Mouse (Mus musculus) brown adipose tissue, adult 24 weeks (tissue): ENCODE measurements at regions not wholly inside any gene's neighbourhood (a gene's known extent, or its start where the extent isn't known, plus 50 kb on each side); places are given as distances from the start of the nearest gene placed in this dataset.

ENCODE experiments used
- H3K27ac ChIP-seq: fragments of 200-500 bp; replicated peaks from 2 replicates; pipeline ENCODE4 v1.5.1; 2012; ENCODE audit warnings: low read depth, mild to moderate bottlenecking, low read length
- H3K4me1 ChIP-seq: fragments of 200-500 bp; 2 replicates; pipeline ENCODE4 v1.6.1; 2012; ENCODE audit warnings: low read length, mixed read lengths; ENCODE audit not compliant: control insufficient read depth, insufficient read depth, insufficient read length
- H3K4me3 ChIP-seq: fragments of 200-500 bp; 2 replicates; pipeline ENCODE4 v1.5.1; 2012; ENCODE audit warnings: low read depth, mild to moderate bottlenecking, low read length, moderate library complexity; ENCODE audit not compliant: insufficient read depth

DNA sequence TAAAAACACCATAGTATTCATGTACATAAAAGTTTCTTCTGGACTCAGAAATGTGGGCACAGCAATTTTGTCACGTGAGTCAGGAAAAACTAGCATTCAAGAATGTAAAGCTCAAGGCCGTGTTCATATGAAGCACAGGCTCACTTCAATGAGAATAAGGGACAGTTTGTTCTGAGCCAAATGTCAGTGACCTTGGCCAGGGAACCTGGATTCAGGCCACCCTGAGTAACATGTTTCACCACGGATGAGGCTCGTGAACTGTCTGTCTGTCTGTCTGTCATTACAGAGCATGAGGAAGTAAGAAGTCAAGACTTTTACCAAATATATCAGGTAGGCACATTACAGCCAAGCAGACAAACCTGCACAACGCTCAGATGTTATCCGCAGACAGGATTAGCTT, 74.3 kb upstream of the Nr5a2 start:
- no peak overlapping the region for H3K27ac ChIP-seq
- no peaks in the 10 kb centered on the region for H3K4me1 ChIP-seq
- no peak overlapping the region for H3K4me3 ChIP-seq

GRCm38 (mm10) chr1:137033679-137034078, 73.4 kb upstream of the Nr5a2 start:
- Histone ChIP-seq H3K4me1 (no peaks in the 10 kb centered on the region), H3K4me3 (no peak overlapping the region), H3K27ac (no peak overlapping the region)

- Histone ChIP-seq H3K4me3 (no peak overlapping the region), H3K27ac (no peak overlapping the region), H3K4me1 (no peaks in the 10 kb centered on the region)
Measured at GRCm38 (mm10) chr1:137023706-137024105, 63.5 kb upstream of the Nr5a2 start.

- Histone ChIP-seq H3K27ac (no peak overlapping the region), H3K4me1 (no peaks in the 10 kb centered on the region), H3K4me3 (no peak overlapping the region)
Measured at GRCm38 (mm10) chr1:137020528-137020927, 60.3 kb upstream of the Nr5a2 start.

DNA sequence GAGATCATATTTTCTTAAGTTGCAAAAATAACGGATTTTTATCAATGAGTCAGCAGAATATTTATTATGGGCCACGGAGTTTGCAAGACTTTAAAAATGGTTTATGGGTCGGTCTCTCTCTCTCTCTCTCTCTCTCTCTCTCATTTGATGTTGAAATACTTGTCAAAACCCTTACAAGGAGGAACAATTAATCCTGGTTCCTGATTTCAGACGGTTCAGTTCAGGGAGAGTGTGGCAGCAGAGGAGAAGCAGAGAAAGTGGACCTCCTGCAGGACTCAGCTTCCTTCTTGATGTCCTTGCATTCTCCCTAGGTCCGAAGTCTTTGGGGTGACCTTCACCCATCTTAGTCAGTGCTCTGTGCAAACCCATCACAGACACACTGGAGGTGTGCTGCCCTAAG, 57.4 kb upstream of the Nr5a2 start:
- no peak overlapping the region for H3K4me3 ChIP-seq
- H3K27ac ChIP-seq = no peak overlapping the region

GRCm38 (mm10) chr1:137010240-137010926, 50.1 kb upstream of the Nr5a2 start:
- H3K4me3 ChIP-seq = no peak overlapping the region
- no peaks in the 10 kb centered on the region for H3K4me1 ChIP-seq
- H3K27ac ChIP-seq = no peak overlapping the region

More for the DNA sequence above, 57.4 kb upstream of the Nr5a2 start:
- no peaks in the 10 kb centered on the region for H3K4me1 ChIP-seq
